In the genomic region with DNA sequence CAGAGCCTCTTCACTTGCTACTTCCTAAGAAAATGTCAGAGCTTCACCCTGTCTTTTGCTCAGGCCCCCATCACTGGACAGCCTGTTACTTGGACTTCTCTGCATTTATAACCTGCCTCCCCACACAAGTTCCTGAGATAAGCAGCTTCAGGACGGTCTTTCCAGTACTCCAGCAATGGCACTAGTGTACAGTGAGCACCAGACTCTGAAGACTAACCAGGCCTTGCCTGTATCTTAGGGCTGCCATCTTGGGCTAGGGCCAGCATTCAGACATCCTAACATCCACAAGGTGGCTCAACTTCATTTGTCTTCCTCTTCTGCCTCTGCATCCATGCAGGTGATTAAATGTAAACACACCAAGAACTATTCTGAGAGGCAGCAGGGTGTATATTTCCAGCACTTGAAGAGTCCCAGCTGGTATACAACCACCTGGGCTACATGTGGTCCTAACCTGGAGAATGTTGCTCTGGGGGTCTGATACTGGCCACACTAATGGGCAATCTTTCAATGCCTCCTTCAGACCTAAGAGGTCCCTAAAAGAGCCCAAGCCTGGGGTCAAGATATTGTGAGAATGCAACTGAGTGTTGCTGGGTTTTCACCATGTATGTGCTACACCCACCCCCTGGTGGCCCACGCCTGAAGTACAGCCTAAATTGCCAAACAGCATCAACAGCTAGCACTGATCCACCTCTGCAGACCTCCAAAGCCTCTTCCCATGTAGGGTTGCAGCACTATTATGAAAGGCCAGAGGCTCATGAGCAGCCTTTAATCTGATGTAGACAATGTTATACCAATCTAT, we compare ENCODE assay signal across 7 mouse cellular contexts. TPM values are rescaled to one million over a fixed set of nuclear protein-coding genes. Genes with fewer than 3 reads are reported as not detected.
DNase-seq lines count a peak whose midpoint lies in the region; TF ChIP-seq lines count a peak whose summit lies in the region.

No protein-coding gene starts in this region.

- in situ Hi-C loops in ES-E14 (cut with MboI; ENCODE audit: low sequenced_read_pairs in 2 of 2, unreplicated experiment in 2 of 2): no loop called here

- peaks cover 40% of the 10 kb centered on the region for H3K36me3 ChIP-seq in ES-E14 (ENCODE audit: control insufficient read depth, insufficient read depth, low read length, poor library complexity, severe bottlenecking)
- H3K36me3 ChIP-seq in forebrain, embryonic 10.5 days (replicated peaks): peaks cover 53% of the 10 kb centered on the region

- no peak for TF ChIP-seq POLR2A in bone marrow, adult 2 months (IDR thresholded peaks at IDR 0.05; ENCODE audit: borderline replicate concordance, control insufficient read depth, low read depth, low read length)

- H3K9me3 ChIP-seq in ES-E14 (ENCODE audit: control insufficient read depth, insufficient read depth, low read depth, low read length): no peaks in the 10 kb centered on the region
- H3K9me3 ChIP-seq in forebrain, embryonic 10.5 days: no peaks in the 10 kb centered on the region

- H3K27me3 ChIP-seq in forebrain, embryonic 10.5 days (ENCODE audit: poor library complexity, severe bottlenecking): no peaks in the 10 kb centered on the region

- intact Hi-C loops in heart, postnatal 10 days (cut with DNase I): loop anchor here (1.0 to 5.0 kb wide), 2 partner anchors 130 to 324 kb away; no protein-coding TSS in a partner anchor

- peaks cover 0 to 12% of the 10 kb centered on the region in 2 experiments; a peak in 1 of 4 replicates for H3K4me1 ChIP-seq in ES-E14 (ENCODE audit: control insufficient read depth in 2 of 2, insufficient read depth in 2 of 2, low read length in 2 of 2, poor library complexity in 1 of 2)
- peaks cover 2% of the 10 kb centered on the region; the same call in 1 of the 2 replicates for H3K4me1 ChIP-seq in bone marrow, adult 2 months (ENCODE audit: control insufficient read depth, insufficient read depth, low read length)
- peaks cover 46% of the 10 kb centered on the region for H3K4me1 ChIP-seq in forebrain, embryonic 10.5 days

- WGBS in bone marrow, adult 2 months: 25% methylated on average over 2 of the region's 2 CpGs
- WGBS in forebrain, embryonic 10.5 days: 3% methylated on average over 2 of the region's 2 CpGs

- TF ChIP-seq CTCF in bone marrow, adult 2 months (IDR thresholded peaks at IDR 0.05; ENCODE audit: control insufficient read depth, insufficient read depth, low read length): peak; percentile 89

- DNase-seq in ES-E14 (ENCODE audit: low read depth, low spot score): peak; percentile 81
- DNase-seq in forebrain, embryonic 10.5 days (ENCODE audit: extremely low spot score, low spot score): peak; percentile 79
- peak; percentile 80 to 89 for DNase-seq in heart, postnatal 10 days
- DNase-seq in kidney, postnatal 25 days: peak; percentile 83 to 89
- peak; percentile 81 for DNase-seq in lung, postnatal 14 days
- DNase-seq in right cerebral cortex, adult 18-20 months: peak; percentile 52

- no peak overlapping the region for H3K4me3 ChIP-seq in ES-E14 (ENCODE audit: insufficient read depth in 1 of 2, low read depth in 1 of 2, low read length in 2 of 2, poor library complexity in 1 of 2, severe bottlenecking in 1 of 2)
- no peak overlapping the region for H3K4me3 ChIP-seq in bone marrow, adult 2 months (replicated peaks; ENCODE audit: control insufficient read depth, low read depth, low read length)
- H3K4me3 ChIP-seq in forebrain, embryonic 10.5 days: no peak overlapping the region

- H3K9ac ChIP-seq in ES-E14 (ENCODE audit: insufficient read depth, low read depth, low read length, poor library complexity, severe bottlenecking): no peak overlapping the region

- H3K27ac ChIP-seq in ES-E14 (ENCODE audit: insufficient read depth, low read depth, low read length, poor library complexity, severe bottlenecking): no peak overlapping the region; the same call in 1 of the 2 replicates
- H3K27ac ChIP-seq in bone marrow, adult 2 months (ENCODE audit: control insufficient read depth, insufficient read depth, low read depth, low read length, poor library complexity): no peak overlapping the region
- no peak overlapping the region for H3K27ac ChIP-seq in forebrain, embryonic 10.5 days

TF ChIP-seq in ES-E14, 5 proteins besides CTCF, POLR2A, EP300 and RAD21:
- TF ChIP-seq HCFC1 (IDR thresholded peaks at IDR 0.05; ENCODE audit: borderline replicate concordance, insufficient read depth, low read length) (no peak), ZNF384 (IDR thresholded peaks at IDR 0.05; ENCODE audit: low read depth, low read length) (no peak), CHD2 (IDR thresholded peaks at IDR 0.05; ENCODE audit: low read depth, low read length) (no peak), MAFK (IDR thresholded peaks at IDR 0.05; ENCODE audit: insufficient read depth, low read depth, low read length) (no peak), ZC3H11A (IDR thresholded peaks at IDR 0.05; ENCODE audit: borderline replicate concordance, low read depth, low read length) (no peak)

RNA-seq across cellular contexts. Expression of a gene that starts 14.6 kb away (rescaled TPM):
- total RNA-seq in ES-E14 (2012; rRNA removed): 78.8 and 105 TPM in 2 replicates
- polyA plus RNA-seq in bone marrow, adult 2 months (2011; ENCODE audit: insufficient read depth, insufficient read length, low replicate concordance, missing spikeins): 10.7 and 13.4 TPM in 2 replicates
- 10.5 and 11.2 TPM in 2 replicates for polyA plus RNA-seq in forebrain, embryonic 10.5 days (2016; fragmentation: Nextera tagmentation; extraction: Ambion mirVana)
- total RNA-seq in heart, postnatal 10 days (2021): 10 to 100 TPM; 84.9 to 86.7 TPM

RNA-seq across cellular contexts. Expression of a gene that starts 15.1 kb away (rescaled TPM):
- total RNA-seq in ES-E14 (2012; rRNA removed): 1,661 and 1,803 TPM in 2 replicates
- polyA plus RNA-seq in bone marrow, adult 2 months (2011; ENCODE audit: insufficient read depth, insufficient read length, low replicate concordance, missing spikeins): 708 and 1,315 TPM in 2 replicates
- polyA plus RNA-seq in forebrain, embryonic 10.5 days (2016; fragmentation: Nextera tagmentation; extraction: Ambion mirVana): 1,023 and 1,061 TPM in 2 replicates
- 100 to 1,000 TPM; 486 to 496 TPM for total RNA-seq in heart, postnatal 10 days (2021)

RNA-seq across cellular contexts. Expression of a gene that starts 56.4 kb away (rescaled TPM):
- 16.6 and 24.3 TPM in 2 replicates for total RNA-seq in ES-E14 (2012; rRNA removed)
- 17.0 and 26.6 TPM in 2 replicates for polyA plus RNA-seq in bone marrow, adult 2 months (2011; ENCODE audit: insufficient read depth, insufficient read length, low replicate concordance, missing spikeins)
- polyA plus RNA-seq in forebrain, embryonic 10.5 days (2016; fragmentation: Nextera tagmentation; extraction: Ambion mirVana): 40.8 and 42.8 TPM in 2 replicates
- total RNA-seq in heart, postnatal 10 days (2021): 10 to 100 TPM; 33.3 to 34.3 TPM
